Mouse (Mus musculus) right cerebral cortex, adult 2 months (tissue): Measurements from ENCODE around the gene Morc4.

ENCODE experiments used
- DNase-seq, 2 experiments: peaks; one replicate each; pipeline ENCODE4 v3.0.0; 2021 to 2022; ENCODE audit warnings: low spot score in 2 of 2

Morc4 gene

DNA sequence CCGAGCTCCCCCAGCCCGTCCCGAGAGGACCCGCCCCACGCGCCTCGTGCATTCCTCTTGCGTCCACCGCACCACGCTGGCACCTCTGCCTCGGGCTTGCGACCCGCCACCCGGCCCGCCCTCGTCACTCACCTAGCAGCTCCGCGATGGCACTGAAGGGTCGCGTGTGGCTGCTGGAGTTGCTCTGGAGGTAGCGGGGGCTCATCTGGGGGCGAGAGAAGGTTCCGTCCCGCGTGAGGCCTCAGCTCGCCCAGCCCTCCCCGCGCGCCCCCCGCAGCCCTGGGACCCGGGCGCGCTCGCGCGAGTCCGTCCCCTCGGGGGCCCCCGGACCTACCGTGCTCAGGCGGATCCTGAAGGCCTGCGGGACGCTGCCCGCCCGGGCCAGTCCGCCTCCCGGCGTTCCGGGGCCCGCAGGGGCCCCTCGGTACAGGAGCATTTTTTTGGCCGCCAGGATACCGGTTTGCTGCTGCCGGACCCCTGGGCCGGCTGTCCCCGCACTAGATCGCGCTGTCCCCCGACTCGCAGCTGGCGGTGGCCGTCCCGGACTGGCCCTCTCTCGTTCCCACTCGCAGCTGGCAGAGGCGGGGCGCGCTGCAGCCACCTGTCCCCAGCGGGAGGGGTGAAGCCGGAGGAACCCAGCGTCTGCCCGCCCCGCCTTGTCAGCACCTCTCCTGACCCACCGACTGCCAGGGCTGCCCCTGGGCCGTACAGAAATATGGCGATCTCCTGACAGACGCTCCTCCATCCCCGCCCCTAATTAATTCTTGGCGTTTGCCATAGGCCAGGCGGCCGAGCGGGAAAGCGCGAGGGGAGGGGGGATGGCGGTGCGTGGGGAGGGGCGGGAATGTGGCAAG, at the start of gene Morc4:
Morc4 (minus strand) TSS at position 740 of the 854 bp plus-strand sequence.
- peak; percentile 26 to 31 for DNase-seq

DNA sequence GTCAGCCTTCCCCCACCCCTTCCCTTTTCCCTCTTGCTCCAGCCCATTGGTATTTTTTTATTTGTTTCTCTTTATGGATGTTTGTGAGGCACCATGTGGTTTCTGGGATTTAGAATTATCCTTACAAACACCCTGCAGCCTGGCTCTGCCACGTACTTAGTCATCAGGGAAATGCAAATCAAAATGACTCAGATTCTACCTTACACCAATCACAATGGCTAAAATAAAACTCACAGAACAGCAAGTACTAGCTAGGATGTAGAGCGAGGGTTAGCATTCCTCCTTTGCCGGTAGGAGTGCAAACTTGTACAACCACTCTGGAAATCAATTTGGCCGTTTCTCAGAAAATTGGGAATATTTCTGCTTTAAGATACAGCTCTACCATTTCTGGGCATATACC, 49.1 kb upstream of the Morc4 start:
- no peak for DNase-seq

DNA sequence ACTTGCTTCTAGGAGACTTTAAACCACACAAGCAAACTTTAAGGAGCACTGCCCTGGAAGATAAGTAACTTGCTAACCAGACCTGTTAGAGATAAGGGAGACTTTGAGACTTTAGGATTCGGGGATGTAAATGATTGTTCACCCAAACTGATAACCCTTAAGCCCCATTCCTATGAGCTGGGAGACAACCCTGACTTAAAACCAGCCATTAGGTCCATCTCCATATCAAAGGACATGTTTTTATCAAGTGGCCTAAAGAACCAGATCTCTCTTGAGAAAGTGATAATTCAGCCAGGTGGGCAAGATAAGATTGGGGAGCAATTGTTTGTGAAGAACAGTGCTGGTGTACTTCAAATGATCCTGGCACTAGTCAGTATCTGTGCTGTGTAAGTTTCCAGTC, 19.9 kb upstream of the Morc4 start:
- DNase-seq: no peak

DNA sequence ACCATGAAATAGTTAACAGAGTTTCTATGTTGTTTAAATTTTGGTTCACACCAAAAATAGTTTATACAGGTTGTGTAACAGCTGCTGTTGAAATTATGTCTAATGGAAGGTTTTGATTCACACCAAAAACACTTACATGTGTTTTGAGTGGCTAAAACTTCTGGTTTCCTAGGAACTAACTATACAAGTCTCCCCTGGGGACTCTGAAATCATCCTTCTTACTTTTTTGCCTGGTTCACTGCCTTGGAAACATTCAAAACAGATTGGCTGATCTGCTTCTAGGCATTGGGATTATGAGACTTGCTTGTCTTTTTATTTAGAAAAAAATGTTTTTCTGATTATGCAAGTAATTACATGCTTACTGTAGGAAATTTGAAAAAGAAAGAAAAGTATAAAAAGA, 11.7 kb upstream of the Morc4 start:
- DNase-seq: no peak

DNA sequence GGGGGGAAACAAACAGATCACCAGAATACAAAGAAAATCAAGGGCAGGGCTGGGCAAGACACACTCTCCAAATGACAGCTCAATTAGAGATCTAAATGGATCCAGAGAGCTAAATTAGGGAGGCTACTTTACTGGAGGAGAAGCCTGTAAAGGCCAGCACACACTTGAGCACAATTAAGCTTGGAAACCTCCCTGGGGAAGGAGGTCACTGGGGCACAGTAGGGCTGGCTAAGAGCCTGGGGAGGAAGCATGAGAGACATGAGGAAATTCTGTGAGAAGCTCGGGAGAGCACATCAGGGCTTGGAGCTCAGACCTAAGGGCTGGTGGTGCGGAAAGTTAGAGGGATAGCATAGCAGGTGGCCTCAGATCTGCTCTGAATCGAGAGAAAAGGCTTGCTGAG, 6.5 kb upstream of the Morc4 start:
- DNase-seq: no peak

DNA sequence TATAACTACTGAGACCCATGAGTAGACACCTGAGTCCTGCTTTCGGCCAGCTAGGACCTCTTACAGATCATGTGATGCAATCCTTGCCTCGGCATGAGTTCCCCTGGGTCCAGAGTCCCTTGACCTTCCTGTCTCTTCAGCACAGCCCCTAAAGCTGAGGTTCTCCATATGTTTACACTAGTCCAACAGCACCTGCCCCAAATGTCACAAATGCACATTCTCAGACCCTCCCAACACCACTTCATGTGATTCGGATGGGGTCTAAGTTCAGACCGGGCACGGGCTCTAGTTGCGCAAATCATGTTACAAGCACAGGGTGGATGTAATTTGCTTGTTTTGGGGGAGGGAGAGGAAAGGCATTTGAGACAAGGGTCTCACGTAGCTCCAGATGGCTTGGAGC, 5.6 kb upstream of the Morc4 start:
- no peak for DNase-seq

DNA sequence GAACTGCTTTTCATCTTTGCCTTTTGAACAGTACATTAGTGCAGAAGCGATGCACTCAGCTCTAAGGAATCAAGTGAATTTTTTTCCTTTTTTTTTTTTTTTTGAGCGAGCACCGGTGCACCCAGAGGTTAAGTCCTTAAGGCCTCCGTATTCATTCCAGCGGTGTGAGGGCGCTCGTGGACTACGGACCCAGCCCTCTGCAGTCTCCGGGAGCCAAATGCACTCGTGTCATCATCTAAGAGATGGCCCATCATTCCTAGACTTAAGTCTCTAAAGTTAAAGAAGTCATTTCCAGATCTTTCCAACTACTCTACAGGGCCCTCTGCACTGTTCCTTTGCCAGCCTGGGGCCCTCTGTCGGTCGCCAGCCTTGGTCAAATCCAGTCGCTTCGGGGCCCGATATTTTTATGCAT, 1.2 kb downstream of the Morc4 start:
- DNase-seq: peak in 1 of 2 experiments; percentile 7

DNA sequence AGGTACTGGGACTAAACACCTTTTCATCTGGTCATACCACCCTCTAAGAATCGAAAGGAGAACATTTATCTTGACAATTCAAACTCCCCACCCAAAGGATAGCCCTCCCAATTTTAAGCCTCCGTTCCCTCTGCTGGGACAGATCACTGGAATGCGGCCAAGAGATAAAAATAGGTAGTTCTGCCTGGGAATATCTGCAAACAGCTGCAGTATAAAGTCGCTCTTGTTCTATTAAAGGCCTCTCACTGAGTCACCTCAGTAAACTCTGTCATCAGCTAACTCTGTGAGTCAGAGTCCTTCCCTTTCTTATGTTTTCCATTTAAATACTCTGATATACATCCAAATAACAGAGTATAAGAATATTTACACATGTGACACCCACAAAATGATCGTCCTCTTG, 12.1 kb downstream of the Morc4 start:
- peak in 1 of 2 experiments; percentile 22 for DNase-seq

DNA sequence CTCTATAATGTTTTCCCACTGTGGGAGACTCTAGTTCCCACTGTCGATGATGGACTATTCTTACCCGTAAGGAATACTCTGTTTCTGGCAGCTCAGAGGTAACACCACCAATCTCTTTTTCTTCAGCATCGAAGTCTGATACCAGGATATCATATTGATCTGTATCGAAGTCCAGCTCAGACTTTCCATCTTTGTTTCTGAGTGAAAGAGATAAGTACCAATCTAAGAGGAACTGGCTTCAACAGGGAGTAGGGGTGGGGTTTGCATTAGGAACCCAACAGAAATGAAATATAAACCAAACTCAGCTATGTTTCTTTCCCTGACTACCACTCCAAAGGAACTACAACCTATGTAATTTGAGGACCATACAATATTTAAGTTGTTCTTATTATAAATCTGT, 16.7 kb downstream of the Morc4 start:
- no peak for DNase-seq

DNA sequence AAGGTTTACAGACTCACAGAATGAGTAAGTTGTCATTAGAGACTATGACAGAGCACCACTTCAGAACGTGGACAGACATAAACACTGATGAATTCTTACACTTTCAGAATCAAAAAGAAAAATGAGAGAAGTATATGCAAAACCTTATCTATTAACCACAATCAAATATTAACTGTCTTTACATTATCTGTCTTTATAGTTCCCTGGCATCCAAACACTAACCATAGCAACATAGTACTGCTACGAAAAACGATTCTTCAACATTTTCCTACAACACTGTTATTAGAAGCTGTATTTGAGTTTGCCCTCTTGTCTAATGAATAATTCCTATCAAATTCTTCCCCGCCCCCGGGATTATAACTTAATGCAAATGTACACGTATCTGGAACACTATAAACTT, 30.4 kb downstream of the Morc4 start:
- no peak for DNase-seq

DNA sequence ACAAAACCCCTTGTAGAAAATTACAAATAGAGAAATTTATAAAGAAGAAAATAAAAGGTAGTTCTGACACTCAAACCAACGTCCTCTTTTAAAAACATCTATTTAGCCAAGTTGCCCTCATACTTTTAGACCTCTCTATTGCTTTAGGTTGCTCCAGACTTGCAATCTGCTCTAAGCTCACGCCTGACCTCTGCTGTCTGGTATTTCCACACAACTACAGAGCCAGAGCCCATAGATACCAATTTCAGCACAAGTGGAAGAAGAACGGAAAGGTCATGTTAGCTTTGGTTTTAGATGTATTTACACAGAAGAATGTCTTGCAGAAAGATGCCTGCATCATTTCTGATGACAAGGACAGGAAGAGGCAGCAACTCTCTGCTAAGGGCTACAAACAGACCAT, 32.4 kb downstream of the Morc4 start:
- no peak for DNase-seq

DNA sequence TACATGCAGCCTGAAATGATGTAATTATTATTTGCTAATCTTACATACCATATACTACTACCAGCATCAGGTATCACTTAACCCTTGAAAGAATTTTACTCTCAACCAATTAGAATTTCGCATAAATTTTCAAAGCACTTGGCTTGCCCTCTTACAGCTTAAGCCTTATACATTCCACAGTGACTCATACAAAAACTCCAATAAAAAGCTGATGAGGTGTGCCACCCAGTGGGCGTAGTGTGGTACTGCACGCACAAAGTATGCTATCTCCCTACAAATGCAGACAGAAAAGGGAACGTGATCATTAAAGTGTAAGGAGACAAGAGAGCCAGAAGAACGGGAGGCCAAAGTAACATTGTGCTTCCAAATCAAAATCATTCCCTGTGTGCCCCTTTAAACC, 39.0 kb downstream of the Morc4 start:
- DNase-seq: peak; percentile 34 to 46

DNA sequence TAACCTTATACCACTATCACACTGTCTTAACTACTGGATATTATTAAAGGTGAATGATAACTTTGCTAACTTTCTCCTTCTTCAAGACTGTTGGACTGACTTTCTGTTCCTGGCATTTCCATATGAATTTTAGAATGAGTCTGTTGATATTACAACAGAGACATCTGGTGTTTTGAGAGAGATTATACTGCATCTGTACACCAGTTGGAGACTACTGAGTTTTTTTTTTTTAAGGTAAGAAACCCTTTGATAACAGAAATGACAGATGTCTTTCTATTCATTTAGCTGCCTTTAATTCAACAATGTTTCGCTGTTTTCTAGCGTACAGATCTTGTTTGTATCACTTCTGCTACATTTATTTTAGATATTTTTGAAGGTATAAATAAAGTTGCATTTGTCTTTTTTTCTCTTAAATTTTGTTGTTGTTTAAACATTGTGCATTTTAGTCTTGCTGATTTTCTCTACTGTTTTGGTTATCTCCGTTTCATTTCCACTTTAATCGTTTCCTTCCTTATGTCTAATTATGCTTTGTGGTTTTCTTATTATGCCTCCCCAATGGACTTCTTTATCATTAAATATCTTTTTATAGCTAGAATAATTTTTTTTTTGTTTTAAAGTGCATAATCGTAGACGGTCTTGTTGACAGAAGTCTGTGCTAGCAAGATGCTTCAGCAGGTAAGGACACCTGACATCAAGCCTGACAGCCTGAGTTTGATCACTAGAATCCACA, 42.9 kb downstream of the Morc4 start:
- DNase-seq: no peak

DNA sequence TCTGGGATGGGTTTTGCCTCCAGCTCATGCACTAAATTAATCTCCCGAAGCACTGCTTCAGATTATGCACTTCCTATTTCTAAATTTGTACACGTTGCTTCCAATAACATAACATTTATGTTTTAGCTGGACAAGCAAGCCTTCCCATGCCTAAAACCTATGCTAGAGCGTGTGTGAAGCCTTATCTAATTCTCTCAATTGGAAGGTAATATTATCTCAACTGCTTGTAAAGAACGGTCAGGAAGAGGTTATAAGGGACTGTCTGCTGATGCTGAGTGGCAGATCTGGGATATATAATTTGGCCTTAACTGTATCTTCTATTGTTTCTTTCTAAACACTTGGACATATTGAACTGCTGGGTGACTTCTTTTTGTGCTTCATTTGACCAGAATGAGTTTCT, 44.6 kb downstream of the Morc4 start:
- no peak for DNase-seq

DNA sequence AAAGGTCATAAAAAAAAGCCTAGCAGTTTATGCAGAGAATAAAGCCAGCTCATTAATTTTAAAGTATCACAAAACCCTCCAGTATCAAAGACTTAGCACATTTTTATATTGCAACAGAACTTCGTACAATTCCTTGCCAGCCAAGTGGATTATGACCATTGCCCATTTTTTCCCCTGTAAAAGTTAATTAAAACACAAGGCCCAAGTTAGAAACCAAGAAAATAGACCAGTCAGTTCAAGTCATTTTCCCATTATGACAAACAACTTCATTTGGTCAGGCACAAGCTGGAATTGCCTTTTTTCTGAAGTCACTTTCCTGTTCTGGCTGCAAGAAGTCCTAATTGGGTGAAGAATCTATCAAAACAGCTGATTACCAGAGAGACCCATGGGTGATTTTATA, 46.1 kb downstream of the Morc4 start:
- DNase-seq: no peak

DNA sequence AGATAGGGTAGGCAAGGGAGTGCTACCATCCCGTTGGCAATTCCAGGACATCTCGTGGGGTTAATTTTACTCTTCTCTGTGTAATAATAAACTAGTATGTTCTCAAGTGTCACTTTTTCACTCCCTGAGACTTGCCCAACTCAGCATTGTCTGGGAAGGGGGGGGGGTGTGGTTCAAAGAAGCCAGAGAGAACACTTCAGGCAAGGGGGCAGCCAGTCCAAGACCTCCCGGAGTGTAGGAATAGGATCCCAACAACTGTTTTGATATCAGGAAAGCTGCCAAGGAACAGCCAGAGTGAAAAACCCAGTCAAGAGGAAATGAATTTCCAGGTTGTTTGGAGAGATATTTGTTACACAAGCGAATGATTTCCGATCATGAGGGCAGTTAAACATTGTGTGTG, 56.3 kb downstream of the Morc4 start:
- DNase-seq: no peak

DNA sequence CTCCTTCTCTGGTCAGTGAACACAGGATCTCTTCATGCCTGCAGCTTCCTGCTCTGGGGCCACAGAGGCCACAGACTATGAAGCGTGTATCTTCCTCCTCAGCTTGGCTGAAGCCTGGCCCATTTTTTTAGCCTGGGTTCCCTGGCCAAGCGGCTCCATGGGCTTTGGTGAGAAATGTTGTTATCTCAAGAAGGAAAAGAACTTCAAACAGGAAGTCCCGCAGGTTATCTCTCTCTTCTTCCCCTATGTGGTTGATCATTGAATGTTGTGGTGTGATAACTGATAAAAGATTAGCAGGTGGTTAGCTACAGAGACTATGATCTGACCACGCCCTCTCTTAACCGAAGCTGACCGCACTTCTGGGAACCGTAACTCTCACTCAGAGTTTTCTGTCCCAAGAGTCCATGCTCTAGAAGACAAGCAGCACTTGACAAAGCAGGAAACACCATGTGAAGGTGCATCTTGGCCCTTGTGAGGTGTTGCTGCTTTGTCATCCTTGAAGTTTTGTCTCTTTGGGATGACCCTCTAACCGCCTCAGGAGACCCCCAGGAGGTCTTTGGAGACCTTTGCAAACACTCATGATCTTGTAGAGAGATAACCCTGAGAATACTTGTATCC, 57.4 kb downstream of the Morc4 start:
- no peak for DNase-seq

DNA sequence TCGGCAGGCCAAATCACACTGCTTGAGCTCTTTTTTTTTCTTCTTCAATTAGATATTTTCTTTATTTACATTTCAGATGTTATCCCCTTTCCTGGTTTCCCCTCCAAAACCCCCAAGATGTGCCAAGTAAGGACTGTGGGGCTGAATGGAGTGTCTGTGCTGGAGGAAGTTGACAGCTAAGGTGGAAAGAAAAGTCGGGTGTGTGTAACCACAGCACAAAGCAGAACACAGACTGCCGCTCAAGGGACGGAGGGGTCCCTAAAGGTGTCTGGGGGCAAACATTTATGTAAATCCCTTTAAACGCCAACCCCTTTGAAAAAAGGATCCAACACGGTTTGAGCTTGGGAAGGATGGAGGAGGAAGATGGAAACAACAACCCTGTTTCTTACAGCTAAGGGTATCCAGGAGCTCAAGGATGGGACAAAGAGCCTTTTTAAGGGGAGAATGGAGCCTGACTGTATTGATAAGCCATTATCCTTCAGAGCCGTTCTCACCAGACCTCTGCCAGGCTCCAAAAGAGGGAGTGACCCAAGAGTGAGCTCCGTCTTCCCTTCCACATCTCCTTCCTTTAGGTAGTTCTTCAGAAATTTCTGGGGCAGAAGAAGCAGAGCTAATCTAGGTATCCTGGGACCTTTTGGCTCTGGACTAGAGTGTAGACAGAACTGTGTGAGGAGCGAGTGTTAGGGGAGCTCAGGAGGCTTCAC, 58.0 kb downstream of the Morc4 start:
- DNase-seq: no peak

DNA sequence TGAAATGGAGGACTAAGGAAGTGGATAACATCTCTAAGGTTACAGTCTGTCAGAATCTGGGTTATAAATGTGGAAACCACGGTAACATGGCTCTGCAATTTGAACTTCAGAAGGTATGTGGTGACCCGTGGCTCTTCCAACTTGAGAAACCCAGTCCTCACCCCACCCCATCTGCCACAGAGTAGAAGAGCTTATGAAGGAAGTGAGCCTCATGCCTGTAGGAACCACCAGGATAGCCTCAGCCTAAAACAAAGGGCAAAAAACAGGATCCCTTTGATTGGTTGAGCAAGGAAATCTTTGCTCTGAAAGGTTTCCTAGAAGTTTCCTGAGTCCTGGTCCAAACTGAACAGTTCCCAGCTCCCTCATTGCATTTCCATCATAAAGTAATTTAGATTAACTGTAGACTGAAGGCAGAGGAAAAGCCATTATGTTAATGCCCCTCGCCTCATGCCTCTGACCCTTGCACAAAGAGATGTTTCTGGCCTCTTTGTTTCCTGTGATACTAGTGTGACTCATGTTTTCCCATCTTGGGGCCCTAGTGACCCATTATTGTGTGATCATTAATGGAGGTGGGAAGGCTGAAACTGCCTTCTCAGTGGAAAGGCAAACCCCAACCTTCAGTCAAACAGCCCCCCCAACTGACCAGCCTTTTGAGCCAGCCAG, 58.7 kb downstream of the Morc4 start:
- DNase-seq: no peak

DNA sequence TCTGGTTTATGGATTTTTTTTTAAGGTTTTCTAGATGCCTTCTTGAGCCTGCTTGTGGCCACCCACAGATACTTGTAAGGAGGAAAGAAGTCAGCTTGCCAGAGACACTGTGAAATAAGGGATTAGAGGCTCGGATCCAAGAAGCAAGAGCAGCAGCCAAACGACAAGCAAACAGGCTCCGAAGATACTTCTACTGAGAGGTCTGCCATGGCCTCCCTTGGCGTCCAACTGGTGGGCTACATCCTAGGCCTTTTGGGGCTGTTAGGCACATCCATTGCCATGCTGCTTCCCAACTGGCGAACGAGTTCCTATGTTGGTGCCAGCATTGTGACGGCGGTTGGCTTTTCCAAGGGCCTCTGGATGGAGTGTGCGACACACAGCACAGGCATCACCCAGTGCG, 63.0 kb downstream of the Morc4 start:
- peak in 1 of 2 experiments; percentile 1 for DNase-seq

DNA sequence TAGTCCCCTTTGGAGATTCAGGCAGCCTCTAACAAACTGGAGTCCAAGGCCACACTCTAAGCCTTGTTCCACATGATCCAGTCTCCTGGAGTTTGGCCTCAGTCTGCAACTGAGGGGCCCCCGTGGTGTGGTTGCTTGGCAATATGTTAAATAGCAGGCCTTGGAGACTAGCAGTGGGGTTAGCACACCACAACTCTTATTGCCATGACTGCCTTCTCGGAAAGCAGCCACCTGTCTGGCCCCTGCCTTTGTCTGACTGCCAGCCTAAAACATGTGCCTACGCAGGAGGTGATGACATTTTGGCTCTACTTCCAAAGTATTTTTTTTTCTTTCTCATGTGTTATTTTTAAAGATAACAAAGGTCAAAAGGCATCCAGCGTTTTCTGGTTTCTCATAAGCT, 63.4 kb downstream of the Morc4 start:
- DNase-seq: peak in 1 of 2 experiments; percentile 1

DNA sequence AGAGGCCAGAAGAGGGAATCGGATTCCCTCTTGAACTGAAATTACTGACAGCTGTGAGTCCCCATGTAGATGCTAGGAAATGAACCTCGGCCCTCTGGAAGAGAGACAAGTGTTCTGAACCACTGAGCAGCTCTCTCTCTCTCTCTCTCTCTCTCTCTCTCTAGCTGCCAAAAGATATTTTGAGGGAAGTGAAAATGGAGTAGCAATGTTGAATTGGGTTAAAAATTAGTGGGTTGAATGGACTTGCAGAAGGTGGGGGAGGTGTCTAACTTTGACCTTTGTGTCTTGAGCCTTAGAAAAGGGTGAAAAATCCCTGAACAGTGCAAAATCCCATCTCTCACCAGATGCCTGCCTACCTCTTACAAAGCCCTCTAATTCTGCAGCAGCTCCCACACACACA, 64.1 kb downstream of the Morc4 start:
- no peak for DNase-seq
